Comparison of ENCODE assay signal across 17 mouse cellular contexts in genomic region chr10:36572540-36572939, GRCm38 (mm10).
"Had no signal": no experiment of that assay in that cellular context is flagged by ENCODE, and none has a peak within 500 bp of the region (broad histone marks: within the 10 kb centered on the region; RNA-seq: fewer than 3 reads in every experiment).

No protein-coding gene starts in this region.

- DNase-seq: kidney, adult 8-10 months; kidney, postnatal 36 days; layer of hippocampus, adult 9-11 months; layer of hippocampus, postnatal 36 days; liver; liver, embryonic 13.5 days; liver, postnatal 0 days; lung, postnatal 14 days; right cerebral cortex, adult 18-20 months; right cerebral cortex, postnatal 25 days; thymus, postnatal 4 days had no signal

- H3K9ac ChIP-seq: limb, embryonic 12.5 days; liver, embryonic 13.5 days; liver, postnatal 0 days; lung, embryonic 15.5 days had no signal

- H3K9me3 ChIP-seq: limb, embryonic 12.5 days; liver, embryonic 13.5 days; lung, embryonic 15.5 days; megakaryocyte, embryonic 14.5 days had no signal

- H3K27me3 ChIP-seq: limb, embryonic 12.5 days; liver, embryonic 13.5 days; lung, embryonic 15.5 days; megakaryocyte, embryonic 14.5 days had no signal

- ATAC-seq: intestine, postnatal 0 days; liver, postnatal 0 days had no signal

- H3K4me3 ChIP-seq: limb, embryonic 12.5 days; liver, embryonic 13.5 days; lung, embryonic 15.5 days; megakaryocyte, embryonic 14.5 days had no signal

- H3K4me2 ChIP-seq: limb, embryonic 12.5 days; liver, embryonic 13.5 days; lung, embryonic 15.5 days had no signal

- H3K36me3 ChIP-seq: limb, embryonic 12.5 days; liver, embryonic 13.5 days; lung, embryonic 15.5 days had no signal

- H3K27ac ChIP-seq: limb, embryonic 12.5 days; liver, embryonic 13.5 days; lung, embryonic 15.5 days; macrophage; stomach, postnatal 0 days had no signal

- H3K4me1 ChIP-seq: liver, embryonic 13.5 days; lung, embryonic 15.5 days; megakaryocyte, embryonic 14.5 days had no signal
